Mouse (Mus musculus): ENCODE results near the gene Frmd4a.
"Not testable (repeated sequence)": the region's sequence is repeated elsewhere in the genome, so short reads cannot be mapped to it uniquely, and the experiment has no call there.

Gene Frmd4a

GRCm38 (mm10) chr2:4592666-4593065 is 575.1 kb downstream of the Frmd4a start:
- no peak for ATAC-seq (ENCODE audit: insufficient number of reproducible peaks, low FRiP score, low TSS enrichment)

GRCm38 (mm10) chr2:4593433-4593832 is 575.9 kb downstream of the Frmd4a start:
- ATAC-seq (ENCODE audit: insufficient number of reproducible peaks, low FRiP score, low TSS enrichment), result no peak

DNA sequence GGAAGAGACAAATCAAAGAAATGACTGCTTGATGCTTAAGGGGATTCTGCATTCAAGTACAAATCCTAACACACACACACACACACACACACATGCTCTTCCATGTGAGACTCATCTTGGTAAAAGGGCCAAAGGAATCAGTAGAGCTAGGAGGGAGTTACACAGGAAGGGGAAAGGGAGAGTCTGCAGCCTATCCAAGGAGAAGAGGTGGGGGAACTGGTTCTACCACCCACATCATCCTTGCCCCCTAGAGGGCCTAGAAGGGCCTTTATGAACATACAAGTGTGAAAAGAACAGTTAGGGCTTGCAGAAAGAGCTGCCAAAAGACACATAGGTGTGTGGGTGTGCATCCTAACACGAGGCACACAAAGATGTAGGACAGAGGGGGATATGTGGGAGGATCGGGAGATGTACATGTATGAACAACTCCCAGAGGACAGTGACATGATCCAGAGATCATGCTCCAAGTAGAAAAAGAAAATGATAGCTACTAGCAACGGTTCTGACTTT is 576.4 kb downstream of the Frmd4a start:
- no peak for ATAC-seq (ENCODE audit: insufficient number of reproducible peaks, low FRiP score, low TSS enrichment)

GRCm38 (mm10) chr2:4596992-4597391 is 579.5 kb downstream of the Frmd4a start:
- ATAC-seq (ENCODE audit: insufficient number of reproducible peaks, low FRiP score, low TSS enrichment), result no peak

DNA sequence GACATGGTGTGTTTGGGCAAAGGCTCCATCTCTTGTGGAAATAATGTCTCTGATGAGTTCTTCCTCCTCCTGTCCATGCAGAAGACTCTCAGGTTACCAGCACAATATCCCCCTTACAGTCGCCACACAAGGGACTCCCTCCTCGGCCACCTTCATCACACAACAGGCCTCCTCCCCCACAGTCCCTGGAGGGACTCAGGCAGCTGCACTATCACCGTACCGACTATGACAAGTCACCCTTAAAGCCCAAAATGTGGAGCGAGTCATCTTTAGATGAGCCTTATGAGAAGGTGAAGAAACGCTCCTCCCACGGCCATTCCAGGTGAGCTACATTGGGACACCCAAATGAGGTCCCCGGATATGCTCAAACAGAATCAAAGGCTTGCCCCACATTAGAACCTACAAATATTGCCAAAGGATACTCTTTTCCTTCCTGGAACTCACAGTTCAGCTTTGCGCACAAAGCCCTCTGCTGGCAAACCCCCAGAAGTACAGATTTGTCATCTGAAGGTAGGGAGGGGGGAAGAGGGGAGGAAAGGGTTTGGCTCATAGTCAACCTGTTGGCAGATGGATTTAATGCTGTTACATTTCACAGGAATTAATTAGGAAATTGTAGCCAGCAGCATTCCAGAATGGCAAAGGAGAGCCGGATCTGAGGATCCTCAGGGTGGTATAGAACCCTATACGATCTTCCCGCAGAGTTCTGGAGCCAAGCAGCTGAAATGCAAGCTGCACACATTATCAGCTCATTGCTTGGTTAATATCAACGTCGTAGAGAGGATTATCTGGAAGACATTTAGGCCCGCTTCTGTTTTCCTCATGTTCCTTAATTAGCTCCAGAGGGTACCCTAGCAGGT is 583.7 kb downstream of the Frmd4a start:
- peak; percentile 62 for ATAC-seq (ENCODE audit: insufficient number of reproducible peaks, low FRiP score, low TSS enrichment)

GRCm38 (mm10) chr2:4603361-4603945 is 585.9 kb downstream of the Frmd4a start:
- no peak for ATAC-seq (ENCODE audit: insufficient number of reproducible peaks, low FRiP score, low TSS enrichment)

GRCm38 (mm10) chr2:4606559-4606958 is 589.0 kb downstream of the Frmd4a start:
- ATAC-seq (ENCODE audit: insufficient number of reproducible peaks, low FRiP score, low TSS enrichment), result no peak

- no peak for ATAC-seq (ENCODE audit: insufficient number of reproducible peaks, low FRiP score, low TSS enrichment)
These were observed 590.7 kb downstream of the Frmd4a start for GRCm38 (mm10) chr2:4608253-4608652.

GRCm38 (mm10) chr2:4609433-4609832 is 591.9 kb downstream of the Frmd4a start:
- ATAC-seq (ENCODE audit: insufficient number of reproducible peaks, low FRiP score, low TSS enrichment), result no peak

GRCm38 (mm10) chr2:4611295-4611694 is 593.8 kb downstream of the Frmd4a start:
- ATAC-seq (ENCODE audit: insufficient number of reproducible peaks, low FRiP score, low TSS enrichment), result no peak

GRCm38 (mm10) chr2:4611704-4612103 is 594.2 kb downstream of the Frmd4a start:
- ATAC-seq (ENCODE audit: insufficient number of reproducible peaks, low FRiP score, low TSS enrichment), result no peak

DNA sequence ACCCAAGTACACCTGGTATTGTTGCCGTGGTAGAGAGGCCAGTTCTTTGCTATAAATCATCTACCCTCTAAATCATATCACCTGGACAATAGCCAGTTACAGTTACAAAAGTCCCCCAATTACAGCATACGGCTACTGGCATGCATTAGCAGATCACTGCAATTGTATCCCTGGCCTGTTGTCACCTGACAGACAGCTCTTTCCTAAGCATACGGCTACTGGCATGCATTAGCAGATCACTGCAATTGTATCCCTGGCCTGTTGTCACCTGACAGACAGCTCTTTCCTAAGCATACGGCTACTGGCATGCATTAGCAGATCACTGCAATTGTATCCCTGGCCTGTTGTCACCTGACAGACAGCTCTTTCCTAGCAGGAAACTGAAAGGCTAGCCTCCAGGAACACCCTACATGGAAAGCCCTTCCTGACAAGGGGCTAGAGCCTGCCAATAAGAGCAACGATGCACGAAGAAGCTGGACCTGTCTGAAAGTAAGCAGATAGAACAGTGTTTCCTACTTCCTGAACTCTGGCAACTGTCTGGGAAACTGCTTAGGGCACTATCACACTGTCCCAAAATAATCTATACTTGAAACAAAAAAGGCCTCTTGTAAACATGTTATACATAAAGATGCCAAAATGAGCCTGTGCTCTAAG is 596.9 kb downstream of the Frmd4a start:
- ATAC-seq (ENCODE audit: insufficient number of reproducible peaks, low FRiP score, low TSS enrichment), result not testable (repeated sequence)

GRCm38 (mm10) chr2:4615014-4615546 is 597.6 kb downstream of the Frmd4a start:
- no peak for ATAC-seq (ENCODE audit: insufficient number of reproducible peaks, low FRiP score, low TSS enrichment)

GRCm38 (mm10) chr2:4616995-4617394 is 599.5 kb downstream of the Frmd4a start:
- ATAC-seq (ENCODE audit: insufficient number of reproducible peaks, low FRiP score, low TSS enrichment), result no peak

- not testable (repeated sequence) for ATAC-seq (ENCODE audit: insufficient number of reproducible peaks, low FRiP score, low TSS enrichment)
These were observed 601.6 kb downstream of the Frmd4a start for GRCm38 (mm10) chr2:4619126-4619525.

DNA sequence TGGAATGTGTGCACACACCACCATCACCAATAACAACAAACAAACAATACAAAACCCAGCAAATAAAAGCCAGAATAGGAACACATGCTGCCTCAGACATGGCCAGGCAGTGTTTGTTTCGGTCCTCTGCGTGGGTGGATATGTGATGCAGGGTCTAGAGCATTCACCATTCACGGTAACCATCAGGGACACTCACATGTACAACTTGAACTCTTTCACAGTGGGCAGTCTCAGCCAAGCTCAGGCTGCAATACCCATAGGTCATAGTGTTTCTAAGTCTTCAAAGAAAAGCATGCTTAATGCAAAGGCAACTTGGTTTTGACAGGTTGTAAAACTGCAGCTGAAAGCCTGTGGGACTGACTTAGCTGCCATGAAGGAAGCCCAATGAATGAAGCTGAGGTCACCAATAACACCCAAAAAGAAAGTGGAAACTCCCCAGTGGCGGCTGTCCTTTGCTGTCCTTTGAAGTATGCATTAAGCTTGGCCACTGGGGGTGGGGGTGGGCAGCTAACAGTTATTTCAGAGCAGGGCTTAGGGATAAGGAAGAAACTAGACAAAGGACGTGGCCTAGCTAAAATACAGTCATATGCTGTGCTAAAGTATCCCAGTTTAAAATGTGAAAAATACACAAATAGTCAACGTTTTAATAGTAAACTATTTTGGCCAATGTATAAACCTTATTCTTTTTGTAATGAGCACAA is 602.5 kb downstream of the Frmd4a start:
- no peak; the same call in 1 of the 2 replicates for ATAC-seq (ENCODE audit: insufficient number of reproducible peaks, low FRiP score, low TSS enrichment)

DNA sequence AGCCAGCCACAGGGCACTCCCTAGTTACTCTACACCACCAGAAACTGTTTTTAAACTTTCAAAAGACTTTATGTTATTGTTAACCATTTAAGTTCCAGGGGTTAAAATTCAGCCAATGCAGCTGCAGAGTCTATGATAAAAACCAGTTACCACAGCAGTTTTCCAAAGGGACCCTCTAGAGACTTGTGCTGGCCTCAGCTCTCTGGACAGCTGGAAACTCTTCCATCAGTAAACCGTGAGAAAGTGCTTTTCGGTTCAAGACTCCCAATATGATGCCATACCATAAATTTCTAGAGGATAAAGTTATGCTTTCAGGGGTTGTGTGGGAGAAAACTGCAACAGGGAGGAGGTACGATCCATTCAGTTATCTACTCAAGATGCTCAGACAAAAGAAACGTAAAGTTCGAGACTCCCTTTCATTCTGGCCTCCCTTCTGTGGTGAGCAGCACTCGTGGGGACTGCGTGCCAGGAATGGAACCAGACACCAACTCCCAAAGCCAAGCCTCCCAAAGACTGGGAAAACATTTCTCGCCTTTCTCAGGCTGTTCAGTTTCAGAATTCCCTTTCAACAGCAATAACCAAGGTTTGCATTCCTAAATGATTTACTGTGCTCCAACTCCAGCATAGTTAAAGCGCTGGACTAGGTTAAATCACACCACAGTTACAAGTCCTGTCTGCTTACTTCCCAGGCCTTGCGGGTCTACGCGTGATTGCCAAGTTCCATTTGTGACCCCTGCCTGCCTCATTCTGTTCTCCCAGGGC is 603.3 kb downstream of the Frmd4a start:
- ATAC-seq (ENCODE audit: insufficient number of reproducible peaks, low FRiP score, low TSS enrichment), result no peak

DNA sequence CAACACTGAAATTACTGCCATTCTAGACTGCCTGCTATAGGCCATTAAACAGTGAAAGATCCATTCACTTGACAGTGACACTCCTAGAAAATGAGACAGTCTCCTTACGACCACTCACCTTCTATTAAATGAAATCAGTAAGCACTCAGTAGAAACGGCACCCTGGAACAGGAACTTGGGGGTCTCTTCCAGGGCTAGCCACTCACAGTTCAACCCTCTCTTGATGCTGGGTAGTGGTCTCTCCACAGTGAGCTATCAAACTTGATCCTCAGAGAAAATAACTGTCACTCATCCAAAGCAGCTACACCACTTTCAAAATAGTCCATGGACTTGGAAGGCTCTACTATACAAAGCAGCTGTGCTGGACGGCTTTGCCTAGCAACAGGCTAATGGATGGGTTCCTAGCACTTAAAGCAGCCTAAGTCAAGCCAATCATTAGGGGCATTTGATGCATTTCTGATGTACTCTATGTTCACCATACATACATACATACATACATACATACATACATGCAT is 604.0 kb downstream of the Frmd4a start:
- ATAC-seq (ENCODE audit: insufficient number of reproducible peaks, low FRiP score, low TSS enrichment), result no peak

DNA sequence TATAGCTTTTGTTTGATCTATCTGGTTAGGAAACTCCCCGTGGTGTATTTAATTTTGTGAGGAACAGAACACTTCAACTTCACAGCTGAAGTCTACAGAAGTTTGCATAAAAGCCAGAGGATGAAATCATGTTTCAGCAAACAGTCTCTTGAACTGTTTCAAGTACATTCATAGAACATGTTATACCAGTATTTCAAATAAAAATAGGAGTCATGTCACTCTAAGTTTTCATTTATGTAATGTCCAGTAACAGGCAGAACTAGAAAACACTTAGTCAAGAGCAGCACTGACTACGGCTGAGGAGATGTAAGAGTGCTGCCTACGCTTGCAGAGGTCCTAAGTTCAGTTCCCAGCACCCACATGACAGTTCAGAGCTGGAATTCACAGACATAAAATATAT is 609.4 kb downstream of the Frmd4a start:
- ATAC-seq (ENCODE audit: insufficient number of reproducible peaks, low FRiP score, low TSS enrichment), result no peak
